Mouse (Mus musculus): ENCODE measurements around the gene Jmjd8.
A peak's percentile ranks its signal among the peaks of the same experiment; 100 is the strongest.

The Jmjd8 gene

DNA sequence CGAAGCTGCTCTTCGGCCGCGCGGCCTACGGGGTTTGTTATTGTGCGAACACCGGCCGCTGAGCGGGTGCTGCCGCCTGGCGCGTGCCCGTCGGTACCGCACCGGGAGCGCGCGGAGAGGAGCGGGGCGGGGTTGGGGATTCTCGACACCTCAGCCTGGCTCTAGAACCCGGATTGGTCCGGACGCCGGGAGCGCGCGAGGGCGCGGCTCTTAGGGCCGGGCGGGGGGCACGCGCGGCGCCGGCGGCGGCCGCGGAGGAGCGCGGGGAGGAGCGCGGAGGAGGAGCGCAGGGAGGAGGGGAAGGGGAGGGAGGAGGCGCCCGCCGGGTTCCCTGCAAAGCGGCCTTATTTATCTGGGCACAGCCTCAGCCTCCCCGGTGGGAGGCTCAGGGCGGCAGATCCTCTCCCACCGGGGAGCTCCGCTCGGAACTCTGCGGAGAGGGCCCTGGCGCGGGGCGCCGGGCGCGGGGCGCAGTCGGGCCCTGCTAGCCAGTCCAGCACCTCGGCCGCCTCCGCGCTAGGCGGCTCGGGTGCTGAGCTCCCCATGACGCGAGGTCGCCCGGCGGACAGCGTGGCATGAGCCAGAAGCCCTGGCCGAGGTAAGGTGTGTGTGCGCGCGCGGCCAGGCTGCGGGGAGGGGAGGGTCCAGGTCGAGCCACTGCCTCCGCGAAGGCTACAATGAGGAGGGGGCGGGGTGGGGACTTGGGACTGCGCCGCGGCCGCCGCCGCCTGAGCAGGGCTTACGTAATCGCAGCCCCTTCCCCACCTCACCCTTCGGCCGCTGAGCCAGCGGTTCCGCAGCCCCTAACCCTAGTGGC lies 19.7 kb upstream of the Jmjd8 start, which contains the start of gene Fbxl16:
Fbxl16 (plus strand) TSS at position 297 of the 817 bp plus-strand sequence.
- peak; percentile 72 to 81 for DNase-seq

DNA sequence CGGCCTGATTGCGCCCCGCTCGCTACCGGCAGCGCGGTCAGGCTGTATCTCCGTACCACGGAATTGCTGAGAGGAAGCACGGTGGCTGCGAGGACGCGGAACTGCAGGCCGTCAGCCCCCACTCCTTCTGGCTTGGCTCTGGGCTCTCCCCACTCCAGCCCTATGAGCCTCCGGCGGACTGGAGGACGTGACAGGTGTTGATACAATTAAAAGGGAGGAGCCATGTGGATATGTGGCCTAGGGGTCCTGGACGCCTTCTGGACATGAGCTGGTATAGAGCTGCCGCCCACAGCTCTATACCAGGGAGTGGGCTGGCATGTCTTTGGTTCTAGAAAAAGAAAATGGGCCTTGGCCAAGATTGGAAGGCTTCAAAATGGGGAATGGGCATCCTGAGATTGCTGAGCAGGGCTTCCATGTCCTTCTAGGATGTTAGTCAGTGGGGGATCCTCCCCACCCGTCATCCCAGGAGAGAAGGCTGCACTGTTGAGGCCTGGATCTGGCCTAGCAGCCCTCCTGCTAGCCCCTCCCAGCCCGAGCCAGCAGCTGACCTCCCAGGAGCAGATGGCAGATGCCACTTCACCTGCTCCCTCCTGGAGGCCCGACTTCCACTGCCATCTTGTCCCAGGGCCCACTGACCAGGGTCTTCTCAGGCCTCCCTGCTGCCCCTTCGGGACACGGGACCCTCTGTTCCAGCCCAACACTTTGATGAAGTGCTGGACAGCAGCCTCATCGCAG lies 18.9 kb upstream of the Jmjd8 start:
- no peak for DNase-seq

DNA sequence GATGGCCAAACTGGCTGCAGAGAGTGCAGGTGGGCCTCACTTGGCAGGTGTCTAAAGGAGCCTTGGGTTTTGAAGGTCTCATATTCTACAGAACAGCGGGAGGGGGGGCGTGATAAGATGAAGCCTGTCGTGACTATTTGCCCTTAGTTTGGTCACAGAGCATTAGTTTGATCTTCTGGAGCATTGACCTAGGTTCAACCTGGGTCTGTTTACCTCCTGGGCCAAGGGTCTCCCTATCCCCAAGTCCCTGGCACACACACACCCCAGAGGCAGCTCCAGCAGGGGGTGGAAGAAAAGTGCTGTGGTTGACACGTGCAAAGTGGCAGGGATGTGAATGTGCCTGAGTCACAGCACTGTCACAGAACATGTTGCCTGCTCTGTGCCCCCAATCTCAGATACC lies 17.8 kb upstream of the Jmjd8 start:
- no peak for DNase-seq

DNA sequence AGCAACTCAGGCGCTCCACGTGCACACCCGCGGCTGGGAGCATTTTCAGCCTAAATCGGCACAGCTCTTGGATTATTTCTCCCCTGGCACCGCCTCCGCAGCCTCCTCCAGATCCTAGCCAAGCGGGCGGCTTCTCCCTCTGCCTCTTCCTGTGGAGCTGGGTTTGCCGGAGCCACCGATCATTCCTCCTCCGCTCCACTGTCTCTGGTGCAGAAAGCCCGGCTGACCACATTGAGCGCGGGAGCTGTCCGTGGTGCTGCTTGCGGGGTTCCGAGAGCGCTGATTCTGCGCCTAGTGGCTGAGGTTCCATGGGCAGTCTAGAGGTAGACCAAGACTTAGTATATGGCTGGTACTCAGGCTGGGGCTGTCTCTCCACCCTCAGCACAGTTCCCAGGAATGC lies 15.2 kb upstream of the Jmjd8 start:
- DNase-seq: peak; percentile 97 to 98

- no peak for DNase-seq
Measured at GRCm38 (mm10) chr17:25817662-25818061, 11.0 kb upstream of the Jmjd8 start.

DNA sequence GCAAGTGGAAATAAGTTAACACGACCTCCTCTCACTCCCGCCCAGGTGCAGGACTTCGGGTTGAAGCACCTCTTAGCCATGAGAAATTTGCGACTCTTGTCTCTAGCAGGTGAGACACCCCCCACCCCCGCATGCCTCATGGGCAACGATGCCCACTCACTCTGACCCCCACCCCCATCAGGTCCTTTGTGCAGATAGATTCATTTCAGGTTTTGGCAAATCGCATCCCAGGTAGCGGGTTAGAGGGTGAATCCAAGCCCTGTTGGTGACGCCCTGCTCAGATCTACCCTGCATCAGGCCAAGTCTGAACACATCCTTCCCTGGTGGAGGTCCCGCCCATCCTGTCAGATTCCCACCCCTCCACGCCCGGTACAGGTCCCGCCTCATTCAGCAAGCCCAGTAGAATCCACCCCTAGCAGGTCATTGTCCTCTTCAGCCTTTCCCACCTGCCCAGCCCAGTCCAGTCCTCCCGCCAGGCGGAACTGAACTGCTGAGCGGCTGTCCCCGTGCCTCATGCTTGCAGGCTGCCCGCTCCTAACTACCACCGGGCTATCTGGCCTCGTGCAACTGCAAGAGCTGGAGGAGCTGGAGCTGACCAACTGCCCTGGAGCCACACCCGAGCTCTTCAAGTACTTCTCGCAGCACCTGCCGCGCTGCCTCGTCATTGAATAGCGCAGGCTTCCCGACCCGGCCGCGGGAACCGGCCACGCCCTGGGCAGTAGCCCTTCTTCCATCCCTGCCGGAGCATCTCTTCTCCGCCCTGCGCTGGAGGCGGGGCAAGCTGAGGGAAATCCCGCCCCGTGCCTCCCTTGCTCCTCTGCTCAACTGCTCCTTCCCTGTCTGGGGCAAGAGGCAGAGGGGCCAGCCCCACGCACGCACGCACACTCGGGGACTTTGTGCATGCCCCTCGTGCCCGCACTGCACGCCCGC lies 9.6 kb upstream of the Jmjd8 start:
- DNase-seq: peak in 1 of 2 experiments; percentile 33

DNA sequence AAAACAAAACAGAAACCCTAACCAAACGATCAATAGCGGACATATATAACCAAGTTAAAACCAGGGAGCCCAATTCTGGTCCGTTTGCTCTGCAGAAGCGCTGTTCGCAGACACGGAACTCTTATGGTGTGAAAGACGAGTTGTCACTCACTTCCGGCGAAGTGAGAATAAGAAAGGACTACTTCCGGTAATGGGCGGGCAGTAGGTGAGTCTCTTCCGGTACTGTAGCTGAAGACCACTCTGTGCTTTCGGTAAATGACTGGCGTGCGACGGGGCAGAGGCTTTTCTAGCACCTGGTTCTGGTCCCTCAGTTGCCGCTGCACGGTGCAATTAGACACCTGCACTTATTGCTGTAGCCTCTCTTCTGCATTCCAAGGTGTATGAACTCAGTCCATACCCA lies 5.2 kb upstream of the Jmjd8 start, which contains the start of gene Wdr24:
Wdr24 (plus strand) TSS at position 176 of the 400 bp plus-strand sequence.
- peak; percentile 75 to 83 for DNase-seq

GRCm38 (mm10) chr17:25824362-25825142 lies 4.1 kb upstream of the Jmjd8 start:
- DNase-seq: peak in 1 of 2 experiments; percentile 2

DNA sequence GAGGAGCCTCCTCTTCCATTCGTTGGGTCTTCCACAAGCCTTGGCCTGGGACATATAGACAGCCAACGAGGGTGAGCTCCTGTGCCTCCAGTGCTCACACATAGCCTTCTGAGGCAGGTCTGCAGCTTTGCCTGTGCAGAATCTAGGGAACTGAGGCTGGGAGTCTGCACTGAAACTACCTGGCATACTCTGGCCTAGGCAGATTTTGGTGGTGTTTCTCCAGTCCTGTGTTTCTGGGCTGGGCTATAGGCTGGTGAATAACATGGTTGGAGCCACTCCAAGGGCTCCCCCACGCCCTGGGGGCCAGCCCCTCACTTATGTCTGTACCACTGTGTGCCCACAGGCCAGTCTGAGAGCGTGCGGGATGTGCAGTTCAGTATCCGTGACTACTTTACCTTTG lies 3.4 kb upstream of the Jmjd8 start:
- no peak for DNase-seq

GRCm38 (mm10) chr17:25825984-25826570 lies 2.6 kb upstream of the Jmjd8 start:
- no peak for DNase-seq

GRCm38 (mm10) chr17:25827011-25827410 lies 1.7 kb upstream of the Jmjd8 start:
- no peak for DNase-seq

- no peak for DNase-seq
Measured at GRCm38 (mm10) chr17:25827546-25828222, 983 bp upstream of the Jmjd8 start.

GRCm38 (mm10) chr17:25828223-25828594 lies 458 bp upstream of the Jmjd8 start:
- peak in 1 of 2 experiments; percentile 28 for DNase-seq

- DNase-seq: peak in 1 of 2 experiments; percentile 31
Measured at GRCm38 (mm10) chr17:25829558-25830017, 921 bp downstream of the Jmjd8 start.

GRCm38 (mm10) chr17:25830200-25830753 lies 1.6 kb downstream of the Jmjd8 start:
- no peak for DNase-seq

DNA sequence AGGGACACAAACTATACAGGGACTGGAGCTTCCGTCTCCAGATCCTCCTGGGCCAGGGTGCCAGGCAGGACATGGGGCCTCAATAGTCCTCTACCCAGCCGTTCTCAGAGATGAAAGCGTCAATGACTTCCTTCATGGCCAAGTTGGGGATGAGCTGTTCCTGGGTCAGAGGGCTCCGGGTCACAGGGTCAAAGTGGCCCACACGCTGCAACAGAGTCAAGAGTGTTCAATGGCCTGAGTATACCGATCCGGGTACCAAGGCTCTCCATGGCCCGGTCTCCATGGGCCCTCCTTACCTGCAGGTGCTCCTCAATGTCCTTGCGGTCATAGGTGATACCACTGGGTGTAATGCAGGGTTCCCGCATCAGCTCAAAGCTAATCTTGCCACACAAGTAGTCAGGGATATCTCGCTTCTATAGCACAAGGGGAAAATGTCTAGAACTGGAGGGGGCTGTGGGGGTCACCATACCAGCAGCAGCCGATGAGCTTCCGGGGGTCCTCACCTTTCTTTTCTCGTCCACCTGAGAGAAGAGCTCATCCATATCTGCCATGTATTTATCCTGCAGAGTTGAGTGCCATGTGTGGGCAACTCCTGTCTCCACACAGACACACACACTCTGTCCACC lies 2.3 kb downstream of the Jmjd8 start:
- no peak for DNase-seq

GRCm38 (mm10) chr17:25831451-25832281 lies 3.0 kb downstream of the Jmjd8 start:
- peak; percentile 41 to 51 for DNase-seq

GRCm38 (mm10) chr17:25832436-25833290 lies 4.0 kb downstream of the Jmjd8 start:
- peak; percentile 100 for DNase-seq
